In the genomic region with DNA sequence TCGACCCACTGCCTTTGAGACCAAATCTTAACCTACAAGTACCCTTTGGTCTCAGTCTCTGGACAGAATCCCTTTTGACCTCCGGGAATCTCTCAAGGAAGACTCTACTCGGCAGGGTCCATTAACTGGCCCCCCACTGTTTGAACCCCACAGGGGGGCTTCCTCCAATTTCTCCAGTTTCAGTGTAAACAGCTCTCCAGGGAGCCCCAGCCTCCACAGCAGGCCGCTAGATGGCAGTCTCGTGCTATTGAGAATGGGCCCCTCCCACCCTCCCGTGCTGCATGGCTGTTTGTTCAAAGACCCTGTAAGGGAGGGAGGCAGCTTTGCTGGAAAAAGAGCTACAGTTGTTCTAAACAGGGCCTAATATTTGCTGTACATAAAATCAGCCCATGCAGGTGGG, we compare ENCODE assay signal across 8 mouse cellular contexts. TPM values are rescaled to one million over a fixed set of nuclear protein-coding genes. Genes with fewer than 3 reads are reported as not detected.
DNase-seq lines count a peak whose midpoint lies in the region; ATAC-seq and TF ChIP-seq lines count a peak whose summit lies in the region.

No protein-coding gene starts in this region.

- intact Hi-C loops in gastrocnemius, adult 2 months (cut with DNase I), result loop anchor here (2.0 kb wide), 1 partner anchor 43 kb away; no protein-coding TSS in a partner anchor
- intact Hi-C loops in gastrocnemius, postnatal 36 days (cut with DNase I), result loop anchor here (1.0 to 2.0 kb wide), 2 partner anchors 43 to 137 kb away; no protein-coding TSS in a partner anchor

- H3K4me1 ChIP-seq in intestine, postnatal 0 days (replicated peaks; ENCODE audit: control insufficient read depth, insufficient read depth, low read length), result peaks cover 22% of the 10 kb centered on the region; the same call in 1 of the 2 replicates
- H3K4me1 ChIP-seq in stomach, embryonic 15.5 days, result peaks cover 58% of the 10 kb centered on the region

- TF ChIP-seq CTCF in gastrocnemius, adult 2 months (IDR thresholded peaks at IDR 0.05), result peak; percentile 98
- TF ChIP-seq CTCF in intestine, postnatal 0 days (IDR thresholded peaks at IDR 0.05; ENCODE audit: low read depth), result peak; percentile 76

- no peak overlapping the region for H3K4me2 ChIP-seq in intestine, postnatal 0 days (replicated peaks; ENCODE audit: low read depth)
- peak overlapping the region; percentile 29 for H3K4me2 ChIP-seq in stomach, embryonic 15.5 days

- DNase-seq in gastrocnemius, adult 2 months, result peak; percentile 77
- no peak for DNase-seq in gastrocnemius, postnatal 36 days
- DNase-seq in cerebellum, adult 9-11 months, result peak; percentile 60
- DNase-seq in frontal cortex, postnatal 25 days (ENCODE audit: low spot score in 2 of 2), result peak; percentile 40 to 41
- peak; percentile 82 for DNase-seq in liver
- DNase-seq in naive thymus-derived CD4-positive, alpha-beta T cell, adult 2 months (ENCODE audit: low read depth), result peak; percentile 76

- no peak for ATAC-seq in intestine, postnatal 0 days
- peak; percentile 24; the same call in 1 of the 2 replicates for ATAC-seq in stomach, embryonic 15.5 days (ENCODE audit: insufficient read depth, low FRiP score, low read depth)

- H3K9me3 ChIP-seq in intestine, postnatal 0 days (ENCODE audit: control insufficient read depth), result no peaks in the 10 kb centered on the region
- no peaks in the 10 kb centered on the region for H3K9me3 ChIP-seq in stomach, embryonic 15.5 days

- 11% methylated on average over 6 of the region's 6 CpGs for WGBS in intestine, postnatal 0 days
- WGBS in stomach, embryonic 15.5 days, result 10% methylated on average over 6 of the region's 6 CpGs

- no peak overlapping the region for H3K27ac ChIP-seq in gastrocnemius, adult 2 months
- no peak overlapping the region for H3K27ac ChIP-seq in intestine, postnatal 0 days (ENCODE audit: low read depth, low read length)
- peak overlapping the region; percentile 89 for H3K27ac ChIP-seq in stomach, embryonic 15.5 days

- H3K36me3 ChIP-seq in intestine, postnatal 0 days (ENCODE audit: control insufficient read depth, insufficient read depth), result peaks cover 5% of the 10 kb centered on the region; the same call in 1 of the 2 replicates
- H3K36me3 ChIP-seq in stomach, embryonic 15.5 days, result no peaks in the 10 kb centered on the region

- H3K4me3 ChIP-seq in gastrocnemius, adult 2 months, result no peak overlapping the region
- no peak overlapping the region for H3K4me3 ChIP-seq in intestine, postnatal 0 days (ENCODE audit: low read depth, low read length)
- H3K4me3 ChIP-seq in stomach, embryonic 15.5 days (replicated peaks), result no peak overlapping the region

- H3K9ac ChIP-seq in intestine, postnatal 0 days (ENCODE audit: low read depth, low read length), result 0 out of 2 replicates have a peak overlapping the region, but pooled peaks have one; percentile 7
- H3K9ac ChIP-seq in stomach, embryonic 15.5 days, result no peak overlapping the region

- no peaks in the 10 kb centered on the region for H3K27me3 ChIP-seq in intestine, postnatal 0 days (replicated peaks; ENCODE audit: control insufficient read depth, insufficient read depth, low read length)
- no peaks in the 10 kb centered on the region for H3K27me3 ChIP-seq in stomach, embryonic 15.5 days (replicated peaks)

RNA-seq across cellular contexts. Expression of a gene that starts 5.4 kb away (rescaled TPM):
- total RNA-seq in gastrocnemius, adult 2 months (2021), result 1 to 10 TPM in 1 of 2 experiments, under 1 TPM in 1; 0.89 to 1.4 TPM
- 1 to 10 TPM; 1.8 to 6.1 TPM for total RNA-seq in gastrocnemius, postnatal 36 days (2021)
- 26.7 and 33.0 TPM in 2 replicates for polyA plus RNA-seq in intestine, postnatal 0 days (2015; fragmentation: Nextera tagmentation; extraction: Ambion mirVana)
- 21.9 and 26.2 TPM in 2 replicates for polyA plus RNA-seq in stomach, embryonic 15.5 days (2015; fragmentation: Nextera tagmentation; extraction: Ambion mirVana)

RNA-seq across cellular contexts. Expression of a gene that starts 39.2 kb away (rescaled TPM):
- over 10,000 TPM; 28,899 to 38,022 TPM for total RNA-seq in gastrocnemius, adult 2 months (2021)
- total RNA-seq in gastrocnemius, postnatal 36 days (2021), result over 10,000 TPM; 32,612 to 32,921 TPM
- polyA plus RNA-seq in intestine, postnatal 0 days (2015; fragmentation: Nextera tagmentation; extraction: Ambion mirVana), result 3.0 TPM in 2 replicates
- polyA plus RNA-seq in stomach, embryonic 15.5 days (2015; fragmentation: Nextera tagmentation; extraction: Ambion mirVana), result 4.6 and 11.8 TPM in 2 replicates

Comparison
In these comparisons a context has a peak if more than half of its experiments do, and no peak if none do; other contexts are left out.
1. DNase-seq: peak in gastrocnemius, adult 2 months (single experiment), cerebellum, adult 9-11 months (single experiment), frontal cortex, postnatal 25 days (2 of 2), liver (single experiment) and naive thymus-derived CD4-positive, alpha-beta T cell, adult 2 months (single experiment); none in gastrocnemius, postnatal 36 days (0 of 2).